Mouse (Mus musculus) liver, postnatal 0 days (tissue): ENCODE data around the gene Tax1bp1. TPM values are rescaled to one million over a fixed set of nuclear protein-coding genes. Genes with fewer than 3 reads are reported as not detected.

Experiments
- ATAC-seq: fragments of 200-750 bp; cut with Nextera tagmentation; 2 replicates; pipeline ENCODE4 v1.8.0; 2017; ENCODE audit warnings: mild to moderate bottlenecking, moderate library complexity
- DNase-seq: peaks from one replicate; pipeline ENCODE4 v3.0.0-alpha.2; 2016
- H3K27ac ChIP-seq: fragments of 300-500 bp; sonication (generic); 2 replicates; pipeline ENCODE4 v1.5.1; 2014; ENCODE audit warnings: antibody characterized with exemption, moderate library complexity, mild to moderate bottlenecking, low read depth
- H3K27me3 ChIP-seq: fragments of 300-500 bp; sonication (generic); 2 replicates; pipeline ENCODE4 v1.6.1; 2014; ENCODE audit warnings: low read length, control low read depth, mixed read lengths; ENCODE audit not compliant: insufficient read depth
- H3K36me3 ChIP-seq: fragments of 300-500 bp; sonication (generic); replicated peaks from 2 replicates; pipeline ENCODE4 v1.6.1; 2014; ENCODE audit warnings: mild to moderate bottlenecking, control low read depth, low read length, moderate library complexity, mixed read lengths; ENCODE audit not compliant: insufficient read depth
- H3K4me1 ChIP-seq: fragments of 300-500 bp; sonication (generic); 2 replicates; pipeline ENCODE4 v1.6.1; 2014; ENCODE audit warnings: antibody characterized with exemption, mild to moderate bottlenecking, control low read depth; ENCODE audit not compliant: insufficient read depth
- H3K4me2 ChIP-seq: fragments of 300-500 bp; sonication (generic); 2 replicates; pipeline ENCODE4 v1.6.1; 2014; ENCODE audit warnings: low read depth, mild to moderate bottlenecking, low read length, moderate library complexity, mixed read lengths
- H3K4me3 ChIP-seq: fragments of 300-500 bp; sonication (generic); 2 replicates; pipeline ENCODE4 v1.5.1; 2014; ENCODE audit warnings: low read depth, low read length
- H3K9ac ChIP-seq: fragments of 300-500 bp; sonication (generic); replicated peaks from 2 replicates; pipeline ENCODE4 v1.6.1; 2014; ENCODE audit warnings: mild to moderate bottlenecking, moderate library complexity
- H3K9me3 ChIP-seq: fragments of 300-500 bp; sonication (generic); 2 replicates; pipeline ENCODE4 v1.6.1; 2016; ENCODE audit warnings: mild to moderate bottlenecking, control low read depth, low read length, mixed read lengths
- CTCF ChIP-seq: sonication (generic); IDR thresholded peaks from 2 replicates; pipeline ENCODE4 v1.5.1; 2016; ENCODE audit warnings: antibody characterized with exemption, low read depth
- EP300 ChIP-seq: IDR thresholded peaks from 2 replicates; pipeline ENCODE4 v1.6.1; 2016; ENCODE audit warnings: antibody characterized with exemption, low read depth, mild to moderate bottlenecking
- WGBS: fragments of 180-500 bp; shearing (Covaris S2); extraction: QIAGEN DNeasy Blood & Tissue Kit; methylation state at CpG from one replicate; pipeline ENCODE4 v1.1.7; 2014; ENCODE audit not compliant: insufficient replicate concordance; 5-methylcytosine and 5-hydroxymethylcytosine counted together
- polyA plus RNA-seq: library from polyadenylated mRNA; unstranded; fragments of >200 nt; fragmentation: Nextera tagmentation; extraction: Ambion mirVana; gene quantifications from 2 replicates; pipeline ENCODE4 v1.2.1, GENCODE M21; 2015

Gene Tax1bp1
- polyA plus RNA-seq, 1 experiment from 2014 or later = 117 TPM

DNA sequence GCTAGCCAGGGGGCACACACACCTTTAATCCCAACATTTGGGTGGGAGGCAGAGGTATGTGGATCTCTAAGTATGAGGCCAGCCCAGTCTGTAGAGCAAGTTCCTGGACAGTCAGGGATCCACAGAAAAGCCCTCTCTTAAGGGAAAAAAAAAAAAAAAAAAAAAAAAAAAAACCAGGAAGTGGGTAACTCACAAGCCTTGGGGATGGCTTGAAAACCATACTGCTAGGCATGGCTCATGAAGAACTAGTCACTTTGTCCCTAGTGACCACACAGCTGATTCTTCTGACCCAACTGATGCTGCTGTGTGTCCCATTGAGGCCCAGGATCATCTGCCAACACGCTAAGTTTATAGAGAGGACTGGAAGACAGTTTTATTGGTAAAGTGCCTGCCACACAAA, 14.5 kb upstream of the Tax1bp1 start:
- DNase-seq (no peak), ATAC-seq (peak; percentile 6; the same call in 1 of the 2 replicates)
- H3K4me3 ChIP-seq = no peak overlapping the region
- H3K27ac ChIP-seq = peak overlapping the region; percentile 42
- H3K36me3 ChIP-seq = no peaks in the 10 kb centered on the region
- H3K27me3 ChIP-seq = no peaks in the 10 kb centered on the region
- TF ChIP-seq EP300 (no peak), CTCF (no peak)
- H3K4me2 ChIP-seq = no peak overlapping the region
- peaks cover 20% of the 10 kb centered on the region for H3K4me1 ChIP-seq
- H3K9me3 ChIP-seq = no peaks in the 10 kb centered on the region
- no peak overlapping the region for H3K9ac ChIP-seq
- 86% methylated on average over 1 of the region's 1 CpGs for WGBS

DNA sequence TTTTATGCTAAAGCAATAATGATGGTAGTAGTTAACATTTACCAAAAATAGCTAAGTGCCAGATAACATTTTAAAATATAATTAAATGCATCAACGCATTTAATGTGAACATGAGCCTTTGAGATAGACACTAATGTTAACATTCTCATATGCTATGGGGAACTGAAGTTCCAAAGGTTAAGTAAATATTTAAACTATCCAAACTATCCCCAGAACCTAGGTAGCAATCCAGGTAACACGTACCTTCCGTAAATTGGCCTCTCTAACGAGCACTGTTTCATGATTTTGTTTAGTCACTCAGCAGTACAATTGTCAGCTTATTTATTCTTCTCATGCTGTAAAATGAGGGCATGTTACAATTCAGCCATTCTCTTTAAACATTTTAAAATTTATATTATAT, 13.6 kb upstream of the Tax1bp1 start:
- no peaks in the 10 kb centered on the region for H3K36me3 ChIP-seq
- H3K27me3 ChIP-seq = no peaks in the 10 kb centered on the region
- H3K9ac ChIP-seq = no peak overlapping the region
- H3K4me1 ChIP-seq = peaks cover 20% of the 10 kb centered on the region
- DNase-seq (no peak), ATAC-seq (peak; percentile 70)
- TF ChIP-seq EP300 (no peak), CTCF (no peak)
- peak overlapping the region; percentile 42 for H3K27ac ChIP-seq
- H3K4me3 ChIP-seq = no peak overlapping the region
- 55% methylated on average over 4 of the region's 4 CpGs for WGBS
- no peaks in the 10 kb centered on the region for H3K9me3 ChIP-seq
- H3K4me2 ChIP-seq = no peak overlapping the region

DNA sequence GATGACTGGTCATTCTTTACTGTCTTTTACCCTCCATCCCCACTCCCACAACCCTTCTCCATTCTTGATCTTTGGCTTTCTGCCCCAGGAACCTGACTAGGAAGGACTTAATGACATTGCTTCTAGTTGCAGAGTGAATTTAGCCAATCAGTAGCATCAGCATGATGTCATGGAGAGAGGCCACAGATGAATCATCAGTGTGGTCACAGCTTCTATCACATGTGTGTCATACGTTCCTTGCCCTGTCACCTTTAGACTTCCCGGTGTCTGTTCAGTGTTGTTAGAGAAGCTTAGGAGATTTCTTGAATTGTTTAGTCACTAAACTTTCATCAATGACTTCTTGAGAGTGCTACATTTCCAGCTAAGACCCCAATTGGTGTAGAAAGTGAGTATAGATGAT, 10.3 kb upstream of the Tax1bp1 start:
- TF ChIP-seq CTCF = no peak
- no peak for TF ChIP-seq EP300
- ATAC-seq = no peak
- Histone ChIP-seq H3K27ac (no peak overlapping the region), H3K9ac (no peak overlapping the region), H3K4me2 (no peak overlapping the region), H3K9me3 (no peaks in the 10 kb centered on the region), H3K36me3 (no peaks in the 10 kb centered on the region), H3K27me3 (no peaks in the 10 kb centered on the region), H3K4me3 (no peak overlapping the region), H3K4me1 (peaks cover 12% of the 10 kb centered on the region)
- WGBS = 62% methylated on average over 2 of the region's 2 CpGs
- DNase-seq = no peak

DNA sequence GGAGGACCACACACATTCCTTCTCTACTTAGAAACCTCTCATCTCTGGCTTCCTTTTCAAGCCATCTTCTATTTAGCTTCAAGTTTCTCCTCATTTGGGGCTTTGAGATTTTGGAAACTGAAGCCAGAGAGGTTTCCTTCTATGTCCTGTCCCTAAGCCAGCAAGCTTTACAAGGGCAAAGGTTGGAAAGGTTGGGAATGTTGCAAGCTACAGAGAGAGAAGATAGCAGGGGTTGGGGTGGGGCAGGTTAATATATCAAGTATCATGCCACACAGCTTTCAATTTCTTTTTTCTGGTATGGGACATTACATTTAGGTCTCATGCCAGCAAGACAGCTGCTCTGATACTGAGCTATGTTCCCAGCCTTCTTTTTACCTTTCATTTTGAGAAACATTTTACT, 8.2 kb upstream of the Tax1bp1 start:
- Histone ChIP-seq H3K4me3 (no peak overlapping the region), H3K36me3 (no peaks in the 10 kb centered on the region), H3K9ac (no peak overlapping the region), H3K4me1 (no peaks in the 10 kb centered on the region; the same call in 1 of the 2 replicates), H3K27me3 (no peaks in the 10 kb centered on the region), H3K9me3 (no peaks in the 10 kb centered on the region), H3K27ac (0 out of 2 replicates have a peak overlapping the region, but pooled peaks have one; percentile 35), H3K4me2 (no peak overlapping the region)
- no peak for DNase-seq
- ATAC-seq = 0 out of 2 replicates have a peak, but pooled peaks have one; percentile 51
- TF ChIP-seq CTCF (no peak), EP300 (no peak)

DNA sequence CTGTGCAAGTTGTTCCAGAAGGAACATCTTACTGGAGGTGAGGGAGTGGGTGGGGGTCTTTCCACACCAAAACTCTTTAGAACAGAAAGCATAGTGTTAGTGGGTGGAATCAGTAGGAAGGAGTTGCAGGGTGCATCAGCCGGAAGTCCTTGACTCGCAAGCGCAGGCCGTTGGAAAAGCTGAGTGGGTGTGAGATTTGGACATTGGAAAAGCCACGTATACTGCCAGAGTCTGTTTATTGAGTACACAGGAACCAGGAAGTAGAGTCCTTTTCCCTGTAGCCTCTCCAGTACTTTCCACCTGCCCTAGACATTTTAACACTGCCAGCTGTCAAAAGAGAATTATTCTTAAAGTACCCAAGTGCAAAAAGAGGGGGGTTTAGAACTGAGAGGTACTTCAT, 5.7 kb upstream of the Tax1bp1 start:
- ATAC-seq = no peak
- 61% methylated on average over 5 of the region's 5 CpGs for WGBS
- DNase-seq = no peak
- H3K9ac ChIP-seq = no peak overlapping the region
- no peak overlapping the region for H3K4me3 ChIP-seq
- TF ChIP-seq EP300 (no peak), CTCF (no peak)
- H3K36me3 ChIP-seq = no peaks in the 10 kb centered on the region
- no peak overlapping the region for H3K4me2 ChIP-seq
- H3K27ac ChIP-seq = no peak overlapping the region
- no peaks in the 10 kb centered on the region for H3K27me3 ChIP-seq
- peaks cover 3% of the 10 kb centered on the region; the same call in 1 of the 2 replicates for H3K4me1 ChIP-seq
- H3K9me3 ChIP-seq = no peaks in the 10 kb centered on the region

DNA sequence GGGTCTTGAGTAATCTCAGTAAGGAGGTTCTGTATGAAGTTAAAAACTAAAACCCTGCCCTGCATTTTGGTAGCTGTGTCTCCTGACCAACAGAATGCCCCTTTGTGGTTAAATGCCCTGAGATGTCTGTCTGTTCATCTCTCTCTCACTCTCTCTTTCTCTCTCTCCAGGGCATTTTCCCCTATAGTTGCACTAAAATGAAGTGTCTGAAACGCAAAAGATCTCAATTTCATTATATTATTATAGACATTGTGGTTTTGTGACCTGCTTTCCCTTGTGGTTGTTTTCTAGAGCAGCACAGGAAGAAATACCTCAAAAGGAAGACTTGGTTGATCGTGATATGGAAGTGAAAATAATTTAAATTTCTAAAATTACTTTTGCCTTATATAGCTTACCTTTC, 966 bp upstream of the Tax1bp1 start:
- H3K4me2 ChIP-seq = peak overlapping the region; percentile 70
- H3K9me3 ChIP-seq = no peaks in the 10 kb centered on the region
- no peak for TF ChIP-seq EP300
- no peak for TF ChIP-seq CTCF
- peaks cover 10% of the 10 kb centered on the region; the same call in 1 of the 2 replicates for H3K4me1 ChIP-seq
- peak overlapping the region; percentile 97; the same call in 1 of the 2 replicates for H3K27ac ChIP-seq
- DNase-seq (no peak), ATAC-seq (no peak)
- no peaks in the 10 kb centered on the region for H3K36me3 ChIP-seq
- 35% methylated on average over 2 of the region's 2 CpGs for WGBS
- H3K27me3 ChIP-seq = no peaks in the 10 kb centered on the region
- H3K4me3 ChIP-seq = 0 out of 2 replicates have a peak overlapping the region, but pooled peaks have one; percentile 69
- no peak overlapping the region for H3K9ac ChIP-seq

DNA sequence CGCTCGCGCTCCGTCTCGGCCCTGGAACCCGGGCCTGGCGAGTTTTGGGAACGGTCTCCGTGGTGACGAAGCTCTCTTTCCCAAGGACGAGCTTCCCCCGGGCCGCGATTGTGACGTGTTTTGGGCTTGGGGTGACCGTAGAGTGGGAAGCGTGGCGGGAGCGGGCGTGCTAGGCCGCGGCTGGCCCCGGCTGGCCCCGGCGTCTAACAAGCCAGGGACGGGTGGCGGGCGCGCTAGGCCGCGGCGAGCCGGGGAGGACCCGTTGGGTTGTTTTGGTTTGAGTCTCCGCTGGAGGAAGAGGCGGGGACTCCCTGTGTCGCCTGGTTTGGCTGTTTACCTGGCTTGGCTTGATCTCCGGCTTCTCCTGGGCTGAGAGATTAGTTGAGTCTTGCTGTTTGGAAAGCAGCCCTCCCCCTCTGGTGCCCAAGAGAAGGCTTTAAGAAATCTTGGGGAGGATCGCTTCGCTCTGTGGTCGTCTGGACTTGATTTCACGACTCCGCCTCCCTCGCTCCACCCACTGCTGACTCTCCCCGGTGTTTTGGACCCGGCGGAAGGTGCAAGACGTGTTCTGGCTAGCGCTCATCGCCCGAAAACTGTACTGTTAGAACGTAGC, 474 bp downstream of the Tax1bp1 start:
- DNase-seq = peak; percentile 89
- no peaks in the 10 kb centered on the region for H3K27me3 ChIP-seq
- no peaks in the 10 kb centered on the region for H3K9me3 ChIP-seq
- H3K36me3 ChIP-seq = no peaks in the 10 kb centered on the region
- TF ChIP-seq EP300 (peak; percentile 42; the same call in 1 of the 2 replicates), CTCF (no peak)
- peak; percentile 87 for ATAC-seq
- peak overlapping the region; percentile 92 for H3K9ac ChIP-seq
- H3K27ac ChIP-seq = peak overlapping the region; percentile 97
- WGBS = under 1% methylated on average over 49 of the region's 52 CpGs
- H3K4me2 ChIP-seq = peak overlapping the region; percentile 70
- H3K4me1 ChIP-seq = peaks cover 12% of the 10 kb centered on the region
- H3K4me3 ChIP-seq = peak overlapping the region; percentile 69
